Mouse (Mus musculus) lung, adult 2 months (tissue): Measurements from ENCODE around the gene Mt1.

Source experiments
- CTCF ChIP-seq: fragments of 200-500 bp; IDR thresholded peaks from 2 replicates; pipeline ENCODE4 v1.5.1; 2011; ENCODE audit warnings: mild to moderate bottlenecking, low read length, control low read depth; ENCODE audit not compliant: insufficient read depth
- POLR2A ChIP-seq: fragments of 200-500 bp; IDR thresholded peaks from 2 replicates; pipeline ENCODE4 v1.6.1; 2011; ENCODE audit warnings: low read depth, mild to moderate bottlenecking, control low read depth, low read length, borderline replicate concordance; ENCODE audit errors: extremely low read depth

DNA sequence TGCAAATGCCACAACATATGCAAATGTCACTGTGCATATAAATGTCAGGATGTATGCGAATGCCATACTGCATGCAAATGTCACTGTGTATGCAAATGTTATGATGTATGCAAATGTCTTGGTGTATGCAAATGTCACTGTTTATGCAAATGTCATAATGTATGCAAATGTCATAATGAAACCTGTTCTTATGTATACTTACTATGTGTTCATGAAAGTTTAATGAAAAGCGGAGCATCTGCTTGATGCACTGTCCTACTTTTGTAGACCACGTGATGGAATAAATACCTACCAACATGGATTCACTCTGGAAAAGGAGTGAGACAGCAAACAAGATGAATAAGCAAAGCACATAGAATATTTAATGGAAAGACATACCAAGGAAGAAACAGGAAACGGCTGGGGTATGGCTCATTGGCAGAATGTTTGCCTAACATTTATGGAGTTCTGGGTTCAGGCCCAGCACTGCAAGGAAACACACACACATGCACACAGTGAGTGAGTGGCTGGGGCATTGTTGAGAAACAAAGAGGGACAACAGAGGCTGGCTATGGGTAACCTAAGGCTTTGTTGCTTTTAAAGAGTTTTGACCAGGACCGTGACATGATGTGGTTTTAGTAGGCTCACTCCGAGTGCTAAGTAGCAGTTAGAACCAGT lies 49.6 kb upstream of the Mt1 start:
- TF ChIP-seq POLR2A: no peak
- TF ChIP-seq CTCF: no peak
